ENCODE assay signal across 23 mouse cellular contexts in the genomic region with DNA sequence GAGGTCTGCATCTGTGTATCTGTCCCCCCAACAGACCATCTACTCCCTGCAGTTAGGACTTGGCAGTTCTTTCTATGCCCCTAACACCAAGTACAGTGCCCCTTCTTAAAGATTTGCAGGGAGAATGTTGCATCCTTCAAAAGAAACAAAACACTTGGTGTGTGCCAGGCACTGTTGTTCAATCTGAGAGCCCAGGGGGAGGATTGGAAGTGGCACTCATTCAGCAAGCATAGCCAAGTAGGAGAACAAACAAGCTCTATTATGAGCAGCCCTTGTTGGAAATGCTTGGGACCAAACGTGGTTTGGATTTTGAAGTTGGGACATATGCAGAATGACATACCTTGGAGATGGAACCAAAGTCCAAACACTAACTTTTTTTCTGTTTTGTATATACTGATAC. TPM values are rescaled to one million over a fixed set of nuclear protein-coding genes. Genes with fewer than 3 reads are reported as not detected.
DNase-seq lines count a peak whose midpoint lies in the region; ATAC-seq and TF ChIP-seq lines count a peak whose summit lies in the region.
"Had no signal": no experiment of that assay in that cellular context is flagged by ENCODE, and none has a peak within 500 bp of the region (broad histone marks: within the 10 kb centered on the region; RNA-seq: fewer than 3 reads in every experiment).

No protein-coding gene starts in this region.

- TF ChIP-seq CTCF in brain, embryonic 14.5 days (IDR thresholded peaks at IDR 0.05; ENCODE audit: borderline replicate concordance, extremely low read depth, insufficient read depth, insufficient read length), result no peak

- H3K27ac ChIP-seq in forebrain, embryonic 15.5 days (replicated peaks), result 0 out of 2 replicates have a peak overlapping the region, but pooled peaks have one; percentile 42
- H3K27ac ChIP-seq in forebrain, embryonic 12.5 days, result no peak overlapping the region
- H3K27ac ChIP-seq: embryonic facial prominence, embryonic 12.5 days; heart, embryonic 13.5 days; hindbrain, embryonic 15.5 days had no signal

- TF ChIP-seq POLR2A in brain, embryonic 14.5 days (IDR thresholded peaks at IDR 0.05; ENCODE audit: borderline replicate concordance, extremely low read depth, insufficient read depth, insufficient read length, poor library complexity, severe bottlenecking), result no peak

- H3K4me1 ChIP-seq in forebrain, embryonic 15.5 days, result peaks cover 56% of the 10 kb centered on the region
- peaks cover 31% of the 10 kb centered on the region for H3K4me1 ChIP-seq in forebrain, embryonic 12.5 days

- 17% methylated on average over 1 of the region's 1 CpGs for WGBS in forebrain, embryonic 15.5 days
- 69% methylated on average over 1 of the region's 1 CpGs for WGBS in forebrain, embryonic 12.5 days

- no peaks in the 10 kb centered on the region for H3K27me3 ChIP-seq in forebrain, embryonic 15.5 days
- no peaks in the 10 kb centered on the region for H3K27me3 ChIP-seq in forebrain, embryonic 12.5 days
- H3K27me3 ChIP-seq: embryonic facial prominence, embryonic 12.5 days; heart, embryonic 13.5 days; hindbrain, embryonic 15.5 days had no signal

- no peaks in the 10 kb centered on the region for H3K36me3 ChIP-seq in forebrain, embryonic 15.5 days
- H3K36me3 ChIP-seq in forebrain, embryonic 12.5 days (replicated peaks), result no peaks in the 10 kb centered on the region
- H3K36me3 ChIP-seq: embryonic facial prominence, embryonic 12.5 days; G1E; heart, embryonic 13.5 days; hindbrain, embryonic 15.5 days had no signal

- no peak for ATAC-seq in forebrain, embryonic 15.5 days (replicated peaks)
- no peak for ATAC-seq in forebrain, embryonic 12.5 days (ENCODE audit: low FRiP score)
- ATAC-seq: CD4-positive, CD25-positive, alpha-beta regulatory T cell, adult 4 months had no signal

- no peak overlapping the region for H3K9ac ChIP-seq in forebrain, embryonic 15.5 days (replicated peaks)
- no peak overlapping the region for H3K9ac ChIP-seq in forebrain, embryonic 12.5 days
- H3K9ac ChIP-seq: embryonic facial prominence, embryonic 12.5 days; heart, embryonic 13.5 days; hindbrain, embryonic 15.5 days had no signal

- DNase-seq in brain, adult 2 months (ENCODE audit: low read depth, low spot score), result peak; percentile 76
- DNase-seq in brain, embryonic 14.5 days (ENCODE audit: low read depth), result peak; percentile 82
- DNase-seq in gonadal fat pad, adult 2 months (ENCODE audit: low read depth), result peak; percentile 38
- DNase-seq in B cell, adult 2 months, result no peak
- no peak for DNase-seq in right cerebral cortex, postnatal 36 days (ENCODE audit: low spot score in 2 of 2)
- DNase-seq: adrenal gland, adult 8-10 months; adrenal gland, postnatal 36 days; cerebellum, adult 11-12 months; cerebellum, postnatal 10 days; embryo, embryonic 11 days; gastrocnemius, postnatal 25 days; heart, adult 11 months; heart, postnatal 36 days; kidney, adult 2 months had no signal

- H3K4me3 ChIP-seq in forebrain, embryonic 15.5 days, result no peak overlapping the region
- H3K4me3 ChIP-seq in forebrain, embryonic 12.5 days (replicated peaks), result no peak overlapping the region
- H3K4me3 ChIP-seq: embryonic facial prominence, embryonic 12.5 days; heart, embryonic 13.5 days; hindbrain, embryonic 15.5 days had no signal

- no peaks in the 10 kb centered on the region for H3K9me3 ChIP-seq in forebrain, embryonic 15.5 days
- no peaks in the 10 kb centered on the region for H3K9me3 ChIP-seq in forebrain, embryonic 12.5 days
- H3K9me3 ChIP-seq: embryonic facial prominence, embryonic 12.5 days; heart, embryonic 13.5 days; hindbrain, embryonic 15.5 days had no signal

- no peak overlapping the region for H3K4me2 ChIP-seq in forebrain, embryonic 15.5 days (replicated peaks)
- no peak overlapping the region for H3K4me2 ChIP-seq in forebrain, embryonic 12.5 days
- H3K4me2 ChIP-seq: embryonic facial prominence, embryonic 12.5 days; heart, embryonic 13.5 days; hindbrain, embryonic 15.5 days had no signal

RNA-seq across cellular contexts. Expression of gene C8b, which starts 49.6 kb away (rescaled TPM):
- polyA plus RNA-seq in forebrain, embryonic 15.5 days (2015; fragmentation: Nextera tagmentation; extraction: Ambion mirVana), result 0.18 TPM in 1 of 2 replicates, not detected in the other
- polyA plus RNA-seq in forebrain, embryonic 12.5 days (2016; fragmentation: Nextera tagmentation; extraction: Ambion mirVana), result 0.09 TPM in 1 of 2 replicates, not detected in the other
- polyA plus RNA-seq in brain, embryonic 14.5 days (2012; rRNA removed), result 0.19 TPM in 2 replicates
- 0.11 TPM in 1 of 2 replicates, not detected in the other for polyA plus RNA-seq in gonadal fat pad, adult 2 months (2012; rRNA removed)
- polyA plus RNA-seq: CD4-positive, CD25-positive, alpha-beta regulatory T cell, adult 4 months; G1E; heart, postnatal 0 days; hindbrain, embryonic 11.5 days; kidney, adult 2 months had no signal

Comparison
In these comparisons a context has a peak if more than half of its experiments do, and no peak if none do; other contexts are left out.
1. DNase-seq: peak in brain, adult 2 months (single experiment), brain, embryonic 14.5 days (single experiment) and gonadal fat pad, adult 2 months (single experiment); none in B cell, adult 2 months (0 of 2) and right cerebral cortex, postnatal 36 days (0 of 2).